Mouse (Mus musculus) heart, postnatal 36 days (tissue): ENCODE measurements around the gene Alpl. TPM values are rescaled to one million over a fixed set of nuclear protein-coding genes. Genes with fewer than 3 reads are reported as not detected.

Source experiments
- DNase-seq, 2 experiments: peaks; one replicate each; pipeline ENCODE4 v3.0.0; 2021 to 2022
- intact Hi-C: fragments of 180-260 bp; cut with DNase I; formaldehyde crosslinking; loops from one replicate; pipeline ENCODE4 v1.15.1; 2025
- total RNA-seq, 2 experiments: library from RNA; stranded (reverse); gene quantifications; 2 replicates each; pipeline ENCODE4 v1.2.3; 2021

Gene Alpl
- total RNA-seq, 2 experiments from 2014 or later: 29.5 to 45.6 TPM

- DNase-seq: no peak
- intact Hi-C loops: no loop called here
Measured at GRCm38 (mm10) chr4:137744433-137744918, 51.7 kb downstream of the Alpl start.

DNA sequence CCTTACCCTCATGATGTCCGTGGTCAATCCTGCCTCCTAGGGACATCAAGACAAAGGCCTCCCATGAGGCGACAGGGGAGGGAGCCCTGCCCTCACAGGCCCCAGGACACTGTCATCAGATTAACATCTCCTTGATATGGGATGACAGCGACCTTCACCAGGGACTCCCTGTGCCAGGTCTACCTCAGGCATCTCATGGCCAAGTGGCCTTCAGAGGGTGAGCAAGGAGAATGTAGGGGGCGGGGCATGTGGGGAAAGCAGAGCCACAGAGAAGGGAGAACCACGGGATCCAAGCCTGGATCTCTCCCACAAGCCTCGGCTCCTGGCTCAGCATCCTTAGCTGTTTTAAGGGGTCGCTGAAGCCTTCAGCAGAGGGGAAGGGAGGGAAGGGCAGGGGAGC, 52.4 kb downstream of the Alpl start:
- intact Hi-C loops: no loop called here

GRCm38 (mm10) chr4:137740350-137740749, 55.8 kb downstream of the Alpl start:
- no peak for DNase-seq
- intact Hi-C loops: no loop called here

More for the DNA sequence above, 52.4 kb downstream of the Alpl start:
- no peak for DNase-seq

GRCm38 (mm10) chr4:137739151-137739923, 56.8 kb downstream of the Alpl start:
- no peak for DNase-seq
- intact Hi-C loops: no loop called here

GRCm38 (mm10) chr4:137737760-137738159, 58.4 kb downstream of the Alpl start:
- DNase-seq: no peak
- intact Hi-C loops: no loop called here

DNA sequence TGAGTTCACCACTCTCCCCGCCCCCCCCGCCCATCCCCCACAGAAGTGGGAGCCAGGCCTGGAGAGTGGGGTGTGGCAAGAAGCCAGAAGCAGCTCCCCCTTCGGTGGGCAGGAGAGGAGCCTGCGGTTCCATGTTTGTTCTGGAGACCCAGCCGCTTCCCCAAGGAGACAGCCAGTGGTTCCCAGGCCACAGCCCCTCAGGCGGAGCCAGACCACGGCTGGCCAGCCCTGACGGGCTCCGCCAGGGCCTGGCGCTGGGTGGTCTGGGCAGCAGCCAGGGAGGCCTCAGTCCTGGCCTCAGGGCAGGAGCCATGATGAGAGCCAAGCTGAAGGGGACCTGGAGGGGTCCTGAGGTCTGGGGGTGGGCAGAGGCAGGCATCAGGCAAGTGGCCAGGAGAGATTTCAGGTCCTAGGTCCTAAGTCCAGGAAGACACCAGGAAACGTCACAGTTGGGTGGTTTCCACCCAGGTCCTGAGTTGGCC, 59.9 kb downstream of the Alpl start:
- intact Hi-C loops: no loop called here
- no peak for DNase-seq

GRCm38 (mm10) chr4:137733459-137733858, 62.7 kb downstream of the Alpl start:
- DNase-seq: no peak
- intact Hi-C loops: no loop called here

DNA sequence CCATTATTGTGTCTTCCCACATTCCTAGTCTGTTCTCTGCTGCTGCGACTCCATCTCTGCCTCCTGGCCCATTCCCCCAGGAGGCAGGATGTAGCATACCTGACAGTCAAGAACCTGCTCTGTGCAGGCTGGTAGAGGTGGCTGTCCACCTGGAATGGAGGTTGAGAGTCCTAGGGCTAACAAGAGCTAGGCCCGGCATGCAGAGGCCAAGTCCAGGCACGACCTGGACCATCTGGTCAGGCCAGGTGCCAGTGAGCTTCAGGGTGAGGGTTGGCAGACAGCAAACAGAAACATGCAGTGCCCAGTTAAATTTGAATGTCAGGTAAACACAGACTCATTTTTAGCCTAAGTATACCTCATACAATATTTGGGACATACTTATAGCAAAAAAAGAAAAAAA, 63.2 kb downstream of the Alpl start:
- no peak for DNase-seq
- intact Hi-C loops: no loop called here

DNA sequence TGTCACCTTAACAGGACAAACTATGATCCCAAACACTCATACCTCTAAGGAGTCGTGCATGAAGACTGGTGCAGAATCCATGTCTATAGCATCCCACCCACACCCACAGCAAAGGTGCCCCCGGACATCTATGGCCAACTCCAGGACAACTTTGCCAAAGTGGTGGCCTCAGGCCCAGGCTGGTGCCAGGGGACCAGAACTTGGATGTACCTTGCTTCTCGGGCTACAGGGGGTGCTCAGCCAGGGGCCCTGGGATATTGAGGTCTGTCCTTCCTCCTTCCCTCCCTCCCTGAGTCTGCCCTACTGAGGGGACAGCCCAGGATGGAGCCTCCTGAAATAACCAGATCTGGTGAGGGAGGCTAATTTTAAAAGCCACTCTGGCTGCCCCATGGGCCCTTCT, 63.8 kb downstream of the Alpl start:
- intact Hi-C loops: no loop called here
- DNase-seq: no peak

GRCm38 (mm10) chr4:137731891-137732290, 64.3 kb downstream of the Alpl start:
- intact Hi-C loops: loop anchor here (2.0 kb wide), 1 partner anchor 221 kb away; no protein-coding TSS in a partner anchor
- no peak for DNase-seq

GRCm38 (mm10) chr4:137730757-137731156, 65.4 kb downstream of the Alpl start:
- intact Hi-C loops: loop anchor here (1.0 to 2.0 kb wide), 3 partner anchors 66 to 222 kb away; partner anchors contain the start of gene Alpl
- DNase-seq: no peak

DNA sequence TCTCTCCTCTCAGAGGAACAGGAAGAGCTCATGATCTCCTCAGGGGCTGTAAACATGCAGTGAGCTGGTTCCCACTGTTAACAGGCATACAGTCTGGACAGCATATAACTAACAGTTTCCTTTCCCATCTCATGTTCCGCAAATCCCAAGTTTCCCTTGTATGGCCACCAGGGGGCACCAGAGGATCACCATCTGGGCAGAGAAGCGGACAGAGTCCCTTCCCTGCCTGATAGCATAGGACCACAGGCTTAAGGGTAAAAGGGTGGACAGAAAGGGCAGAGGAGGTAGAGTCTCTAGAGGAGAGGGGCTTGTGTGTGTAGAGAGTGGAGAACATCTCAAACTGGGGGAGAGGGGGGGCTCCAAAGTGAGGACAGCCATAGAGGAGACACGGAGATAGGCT, 66.0 kb downstream of the Alpl start:
- peak; percentile 90 to 92 for DNase-seq
- intact Hi-C loops: loop anchor here (1.0 to 2.0 kb wide), 3 partner anchors 66 to 223 kb away; partner anchors contain the start of gene Alpl

- intact Hi-C loops: no loop called here
- no peak for DNase-seq
Measured at GRCm38 (mm10) chr4:137729155-137729855, 66.9 kb downstream of the Alpl start.

- intact Hi-C loops: no loop called here
- no peak for DNase-seq
Measured at GRCm38 (mm10) chr4:137728399-137729154, 67.6 kb downstream of the Alpl start.

- intact Hi-C loops: no loop called here
- no peak for DNase-seq
Measured at GRCm38 (mm10) chr4:137727506-137728187, 68.5 kb downstream of the Alpl start.

- intact Hi-C loops: no loop called here
Measured at GRCm38 (mm10) chr4:137726739-137727505, 69.3 kb downstream of the Alpl start.

DNA sequence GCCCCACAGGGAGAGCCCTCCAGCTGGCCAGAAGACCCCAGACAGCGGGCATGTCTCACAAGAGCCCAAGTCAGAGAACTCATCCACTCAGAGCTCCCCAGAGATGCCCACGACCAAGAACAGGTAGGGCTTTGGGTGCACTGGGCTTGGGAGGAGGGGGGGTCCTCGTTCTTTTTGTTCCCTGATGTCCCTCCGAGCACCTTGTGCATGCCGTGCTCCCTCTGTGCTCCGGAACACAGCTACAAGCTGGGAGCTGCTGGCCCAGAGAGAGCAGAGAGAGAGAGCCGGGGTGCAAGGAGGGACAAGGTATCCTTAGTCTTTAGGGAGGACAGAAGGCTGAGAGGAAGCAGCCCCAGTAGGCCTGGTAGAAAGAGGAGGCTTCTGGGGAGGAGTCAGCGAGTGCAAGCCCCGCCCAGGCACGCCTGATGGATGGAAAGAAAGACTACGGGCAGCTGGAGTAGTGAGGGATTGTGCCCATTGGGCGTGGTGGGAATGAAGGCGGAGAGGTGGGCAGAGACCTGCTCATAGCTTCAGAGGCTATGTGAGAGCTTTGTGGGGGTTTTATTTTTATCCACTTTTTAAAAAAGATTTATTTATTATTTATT, 70.5 kb downstream of the Alpl start:
- intact Hi-C loops: no loop called here
- no peak for DNase-seq

More at GRCm38 (mm10) chr4:137726739-137727505, 69.3 kb downstream of the Alpl start:
- DNase-seq: no peak

DNA sequence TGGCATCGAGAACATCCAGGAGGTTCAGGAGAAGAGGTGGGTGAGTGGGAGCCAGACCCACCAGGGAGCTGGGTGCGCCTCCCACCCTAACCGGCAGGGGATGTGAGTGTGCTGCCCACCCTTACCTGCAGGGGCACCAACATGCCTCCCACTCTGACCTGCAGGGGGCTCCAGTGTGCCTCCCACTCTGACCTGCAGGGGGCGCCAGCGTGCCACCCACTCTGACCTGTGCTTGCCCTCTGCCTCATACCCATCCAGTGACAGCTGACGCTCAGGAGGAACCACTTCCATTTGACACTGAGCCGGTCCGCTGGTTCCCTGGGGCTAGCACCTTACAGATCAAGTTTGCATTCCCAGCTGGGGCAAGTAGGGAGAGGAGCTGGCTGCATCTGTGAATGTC, 71.4 kb downstream of the Alpl start:
- intact Hi-C loops: no loop called here
- DNase-seq: peak in 1 of 2 experiments; percentile 74

GRCm38 (mm10) chr4:137724212-137724611, 72.0 kb downstream of the Alpl start:
- DNase-seq: peak; percentile 59 to 63
- intact Hi-C loops: no loop called here
